Mouse (Mus musculus): Measurements from ENCODE around the gene Fkbp9.

The Fkbp9 gene

DNA sequence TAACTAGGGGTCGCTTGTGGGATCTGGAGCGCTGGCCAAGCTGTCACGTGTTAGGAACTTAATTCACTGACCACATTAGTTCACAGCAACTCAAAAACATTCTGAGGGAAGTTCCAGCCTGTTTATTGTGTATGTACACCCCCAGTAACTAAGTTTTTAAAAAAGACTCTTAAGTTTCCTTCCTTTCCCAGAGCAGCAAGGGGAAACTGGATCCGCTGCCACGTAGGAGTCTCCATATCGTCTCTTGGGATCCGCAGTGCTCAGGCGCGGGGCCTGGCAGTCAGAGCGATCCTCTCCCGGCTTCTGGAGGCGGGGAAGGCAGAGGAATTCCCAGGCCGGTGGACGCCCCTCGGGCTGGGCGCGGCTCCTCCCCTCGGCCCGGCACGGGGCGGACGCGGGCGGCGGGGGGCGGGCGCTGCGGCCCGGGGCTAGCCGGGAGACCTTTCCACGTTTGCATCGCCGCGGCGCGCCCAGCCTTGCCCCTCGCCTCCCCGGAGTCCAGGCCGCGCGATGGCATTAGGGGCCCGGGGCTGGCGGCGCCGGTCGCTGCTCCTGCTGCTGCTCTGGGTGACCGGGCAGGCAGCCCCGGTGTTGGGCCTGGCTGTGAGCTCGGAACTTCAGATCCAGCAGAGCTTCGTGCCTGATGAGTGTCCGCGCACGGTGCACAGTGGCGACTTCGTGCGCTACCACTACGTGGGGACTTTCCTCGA, at the start of gene Fkbp9:
TSS of gene Fkbp9 (plus strand) at position 363 of the 710 bp plus-strand sequence.
- peak; percentile 92 for DNase-seq (ENCODE audit: low spot score in 2 of 2)

DNA sequence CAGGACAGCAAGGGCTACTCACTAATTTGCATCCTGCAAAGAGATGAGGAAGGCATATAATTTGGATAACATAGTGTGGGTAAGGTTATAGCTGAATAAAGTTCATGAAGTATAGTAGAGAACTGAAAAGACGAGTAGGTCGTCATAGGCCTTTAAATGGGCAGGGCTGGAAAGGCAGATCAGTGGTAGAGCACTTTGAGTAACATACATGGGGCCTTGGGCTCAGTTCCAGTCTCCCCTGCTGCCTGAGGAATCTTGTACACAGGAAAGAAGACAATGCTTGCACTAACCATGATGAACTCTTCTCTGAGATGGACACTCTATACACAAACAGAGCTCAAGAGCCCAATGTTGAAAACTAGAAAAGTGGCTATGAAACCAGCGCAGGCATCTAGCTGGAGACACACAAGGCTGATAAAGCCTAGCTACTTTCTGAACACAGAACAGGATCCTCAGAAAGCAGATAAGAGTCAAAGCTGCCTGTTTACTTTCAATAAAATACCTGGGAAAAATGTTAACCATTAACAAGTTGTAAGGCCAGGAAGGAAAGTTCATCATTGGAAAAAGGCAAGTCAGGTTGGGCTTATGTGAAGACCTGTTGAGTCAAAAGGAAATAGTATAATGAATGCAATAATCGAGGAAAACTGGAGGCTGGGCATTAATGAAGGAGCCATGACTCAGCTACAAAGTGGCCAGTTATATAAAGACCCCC, 48.1 kb upstream of the Fkbp9 start:
- no peak for DNase-seq (ENCODE audit: low spot score in 2 of 2)

DNA sequence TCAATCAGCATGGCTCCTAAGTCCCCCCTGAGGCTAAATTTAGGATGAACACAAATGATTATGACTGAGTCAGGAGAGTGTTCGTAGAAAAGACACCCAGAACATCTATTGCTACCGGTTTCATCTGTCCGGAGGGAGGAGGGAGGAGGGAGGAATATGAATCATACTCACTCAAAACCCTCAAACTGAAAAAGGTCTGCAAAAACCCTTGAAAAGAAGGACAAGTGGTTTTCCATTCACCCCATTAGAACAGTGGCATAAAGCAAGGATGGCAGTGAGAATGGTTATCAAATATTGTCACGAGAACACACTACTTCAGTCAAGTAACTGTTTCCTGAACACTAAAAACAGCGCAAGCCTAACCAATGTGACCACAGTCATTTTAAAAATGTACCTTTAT, 46.8 kb upstream of the Fkbp9 start:
- no peak for DNase-seq (ENCODE audit: low spot score in 2 of 2)

DNA sequence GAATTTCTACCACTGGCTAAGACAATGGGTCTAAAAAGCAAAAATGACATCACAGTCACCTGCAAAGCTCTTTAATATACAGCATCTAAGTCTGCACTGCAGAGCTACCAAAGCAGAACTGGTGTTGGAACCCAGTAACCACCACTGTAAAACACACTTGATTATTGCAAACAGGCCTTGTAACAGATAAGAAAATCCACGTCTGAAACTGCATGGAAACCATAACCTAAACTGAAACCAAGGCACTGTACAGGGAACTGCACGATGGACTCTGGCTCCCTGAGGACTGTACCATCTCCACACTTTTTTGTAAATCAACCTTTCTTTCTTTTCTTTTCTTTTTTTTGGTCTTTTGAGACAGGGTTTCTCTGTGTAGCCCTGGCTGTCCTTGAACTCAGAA, 44.2 kb upstream of the Fkbp9 start:
- no peak for DNase-seq (ENCODE audit: low spot score in 2 of 2)

DNA sequence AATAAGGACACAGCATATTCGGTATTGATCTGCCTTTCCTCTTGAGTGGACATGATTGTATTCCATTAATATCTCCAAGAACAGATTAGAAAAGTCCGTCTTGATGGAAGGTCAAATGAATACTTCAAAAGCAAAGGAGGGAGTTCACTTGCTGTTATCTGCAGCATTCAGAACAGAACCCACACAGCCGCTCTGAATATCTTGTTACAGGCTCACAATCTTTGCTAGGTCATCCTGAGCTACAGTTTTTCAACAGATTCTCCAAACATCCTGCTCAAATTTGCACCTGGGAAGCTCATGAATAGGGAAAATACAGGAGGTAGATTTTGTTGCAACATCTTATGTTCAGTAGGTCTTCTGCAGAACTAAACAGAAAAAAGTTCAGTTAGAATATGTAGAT, 42.5 kb upstream of the Fkbp9 start:
- DNase-seq (ENCODE audit: low spot score in 2 of 2), result no peak

DNA sequence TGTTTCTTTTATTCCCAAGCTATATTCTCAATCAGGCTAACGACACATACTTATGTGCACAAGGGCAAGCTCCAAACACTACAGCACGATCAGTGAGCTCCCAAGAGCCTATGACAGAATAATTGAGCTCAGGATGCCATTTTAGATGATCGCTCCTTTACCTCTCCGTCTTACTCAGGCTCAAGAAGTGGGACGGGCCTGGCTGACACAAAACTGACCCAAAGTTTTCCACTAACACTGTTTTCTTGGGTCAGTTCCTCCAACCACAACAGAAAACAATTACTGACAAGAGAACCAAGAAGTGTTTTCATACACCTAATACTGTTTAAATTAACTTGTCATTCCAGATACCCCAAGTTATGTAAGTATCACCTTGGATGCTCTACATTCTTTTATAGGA, 37.0 kb upstream of the Fkbp9 start:
- no peak for DNase-seq (ENCODE audit: low spot score in 2 of 2)

DNA sequence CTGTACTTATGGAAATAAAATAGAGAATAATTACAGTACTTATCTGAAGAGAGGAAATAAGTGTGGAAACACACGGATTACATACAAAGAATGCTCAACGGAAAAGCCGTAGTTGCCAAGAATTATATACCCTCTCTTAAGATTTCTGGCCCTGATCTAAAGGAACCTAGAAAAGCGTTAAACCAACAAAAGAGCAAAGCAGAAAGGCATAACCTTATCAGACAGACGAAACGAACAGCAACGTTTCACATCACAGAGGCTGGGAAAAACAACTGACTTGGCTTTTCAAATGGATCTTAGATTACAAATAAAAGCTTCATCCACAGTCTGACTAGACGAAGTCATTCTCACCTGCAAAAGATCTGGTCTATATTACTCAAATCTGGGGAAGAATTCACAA, 35.6 kb upstream of the Fkbp9 start:
- no peak for DNase-seq (ENCODE audit: low spot score in 2 of 2)

DNA sequence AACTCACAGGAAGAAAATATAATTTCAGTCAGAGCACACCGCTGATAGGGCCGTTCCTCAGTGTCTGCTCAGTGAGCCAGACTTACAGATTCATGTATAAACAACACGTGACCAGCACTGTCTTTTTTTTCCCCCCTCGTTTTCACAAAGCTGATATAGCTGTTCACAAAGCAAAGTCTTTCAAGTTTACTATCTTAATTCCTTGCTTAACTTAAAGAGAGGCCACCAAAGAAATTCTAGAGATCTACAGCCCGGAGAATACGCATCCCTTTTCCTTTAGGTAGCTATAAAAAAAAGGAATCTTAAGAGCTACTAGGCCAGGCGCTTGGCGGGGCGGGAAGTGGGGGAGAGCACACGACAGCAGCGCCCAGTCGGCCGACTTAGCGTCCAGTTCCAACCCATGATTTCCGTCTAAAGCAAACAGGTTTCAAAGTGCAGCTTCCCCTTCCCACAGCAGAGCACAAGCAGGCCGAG, 35.2 kb upstream of the Fkbp9 start:
- peak; percentile 35 to 40 for DNase-seq (ENCODE audit: low spot score in 2 of 2)

DNA sequence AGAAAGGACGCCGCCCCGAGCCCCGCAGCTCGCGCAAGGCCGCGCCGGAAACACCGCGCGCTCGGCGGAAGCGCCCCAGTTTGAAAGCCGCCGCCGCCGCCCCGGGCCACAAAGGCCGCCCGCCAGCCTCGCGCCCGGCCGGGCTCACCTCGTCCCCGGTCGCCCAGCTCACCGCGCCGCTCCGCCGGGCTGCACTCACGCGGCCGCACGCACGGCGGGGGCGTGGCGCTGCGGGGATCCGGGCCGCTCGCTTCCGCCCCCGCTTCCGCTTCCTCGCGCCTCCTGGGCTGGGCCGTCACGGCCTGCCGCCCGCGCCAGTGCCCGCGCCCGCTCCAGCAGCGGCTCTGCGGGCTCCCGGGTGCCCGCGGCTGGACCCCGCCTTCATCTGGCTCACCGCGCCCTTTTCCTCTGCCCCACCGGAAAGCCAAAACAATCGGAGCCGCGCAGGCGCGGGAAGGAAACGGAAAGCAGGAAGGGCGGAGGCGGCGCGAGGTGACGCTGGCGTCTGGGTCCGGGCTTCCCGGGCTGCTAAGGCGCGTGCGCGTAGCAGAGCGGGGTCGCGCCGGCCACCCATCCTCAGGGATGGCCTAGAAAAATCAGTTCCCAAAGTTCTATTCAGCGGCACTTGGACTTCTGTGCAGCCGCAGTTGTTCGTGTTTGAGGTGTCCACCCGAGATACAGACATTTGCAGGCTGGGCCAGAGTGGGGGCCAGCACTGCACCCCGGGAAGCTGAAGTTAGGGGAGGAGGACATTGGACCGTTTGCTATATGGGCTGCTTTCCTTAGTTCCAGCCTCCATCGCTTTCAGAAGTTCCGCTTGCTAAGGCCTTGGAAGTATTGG, 34.3 kb upstream of the Fkbp9 start, which contains the start of gene Kbtbd2:
TSS of gene Kbtbd2 (minus strand) at position 503 of the 841 bp plus-strand sequence.
- DNase-seq (ENCODE audit: low spot score in 2 of 2), result peak; percentile 96 to 98

DNA sequence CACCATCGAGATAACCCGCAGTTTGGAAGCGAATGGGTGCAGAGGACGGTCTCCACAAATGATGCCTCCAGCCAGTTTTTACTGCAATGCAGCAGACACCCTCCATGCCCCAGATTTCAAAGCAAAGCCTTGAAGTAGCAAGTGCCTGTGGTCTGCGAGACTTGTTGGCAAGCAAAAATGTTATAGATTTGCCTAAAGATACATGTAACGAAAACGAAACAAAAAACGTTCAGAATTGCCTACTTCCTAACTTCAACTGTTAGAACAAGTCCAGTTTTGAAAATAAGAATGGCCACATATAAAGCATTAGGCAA, 33.8 kb upstream of the Fkbp9 start:
- DNase-seq (ENCODE audit: low spot score in 2 of 2), result no peak

DNA sequence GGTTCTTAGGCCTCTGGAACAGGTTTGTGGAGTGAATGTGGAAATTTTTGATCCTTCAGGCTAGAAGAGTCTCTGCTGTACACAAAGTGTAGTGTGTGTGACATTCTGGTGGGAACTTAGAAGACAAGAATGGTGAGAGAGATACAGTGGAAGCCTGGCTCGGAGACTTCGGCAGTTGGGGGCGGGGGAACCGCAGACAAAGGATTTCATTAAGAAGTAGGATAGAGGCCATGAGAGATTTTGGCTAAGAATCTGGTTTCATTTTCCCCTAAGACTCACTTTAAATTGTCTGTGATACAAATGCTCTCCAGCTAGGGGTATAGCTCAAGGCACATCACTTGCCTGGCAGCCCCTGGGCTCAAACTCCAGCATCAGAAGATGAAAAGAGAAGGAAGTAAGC, 26.8 kb upstream of the Fkbp9 start:
- no peak for DNase-seq (ENCODE audit: low spot score in 2 of 2)

DNA sequence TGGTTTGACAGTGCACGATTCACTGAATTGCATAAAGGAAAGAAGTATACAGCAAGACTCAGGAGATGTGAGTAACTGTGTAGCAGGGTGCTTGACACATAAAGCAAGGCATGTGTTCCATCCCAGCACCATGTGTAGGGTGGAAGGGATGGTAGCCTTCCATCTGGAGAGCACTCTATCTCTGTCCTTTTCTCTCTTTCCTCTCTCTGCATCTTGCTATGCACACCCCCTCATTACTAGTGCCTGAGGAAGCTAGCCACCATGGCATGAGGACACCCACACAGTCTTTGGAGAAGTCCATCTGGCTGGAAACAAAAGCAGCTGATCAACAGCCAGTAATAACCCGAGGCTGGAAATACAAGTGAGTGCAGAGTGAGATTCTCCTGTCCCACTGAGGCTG, 25.7 kb upstream of the Fkbp9 start:
- DNase-seq (ENCODE audit: low spot score in 2 of 2), result no peak

DNA sequence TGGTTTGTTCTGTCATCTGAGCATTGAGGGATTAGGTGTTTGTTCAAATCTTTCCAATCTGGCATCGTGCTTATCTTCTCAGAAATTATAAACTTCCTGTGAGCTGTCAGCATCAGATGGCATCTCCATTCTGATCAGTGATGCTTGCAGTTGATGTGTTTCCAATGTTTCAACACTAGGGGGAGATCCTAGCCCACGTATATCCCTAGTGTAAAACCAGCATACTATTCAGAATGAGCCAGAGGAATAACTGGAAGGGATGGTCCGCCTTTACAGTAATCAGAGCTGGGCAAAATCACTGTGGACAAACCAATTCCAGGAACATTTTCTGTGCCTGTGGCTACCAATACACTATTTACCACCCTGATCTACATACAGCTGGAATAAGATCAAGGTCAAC, 23.2 kb upstream of the Fkbp9 start:
- DNase-seq (ENCODE audit: low spot score in 2 of 2), result peak; percentile 38 to 49

DNA sequence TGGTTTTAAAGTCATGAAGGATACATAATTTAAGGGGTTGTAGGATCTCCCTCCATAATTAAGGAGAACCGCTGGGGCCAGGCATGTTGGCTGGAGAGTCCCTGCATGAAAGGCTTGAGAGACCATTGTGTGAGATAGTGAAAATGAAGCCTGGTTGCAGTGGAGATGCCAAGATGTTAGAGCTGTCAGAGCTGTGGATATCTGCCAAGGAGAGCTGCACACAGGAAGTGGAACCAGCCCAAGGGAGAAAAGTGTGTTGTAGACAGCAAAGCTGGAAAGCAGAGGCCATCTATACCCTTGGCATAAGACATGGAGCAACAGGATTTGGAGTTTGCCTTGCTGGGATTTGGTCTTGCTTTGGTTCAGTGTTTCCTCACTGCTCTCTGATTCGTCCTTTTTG, 18.5 kb upstream of the Fkbp9 start:
- DNase-seq (ENCODE audit: low spot score in 2 of 2), result no peak

DNA sequence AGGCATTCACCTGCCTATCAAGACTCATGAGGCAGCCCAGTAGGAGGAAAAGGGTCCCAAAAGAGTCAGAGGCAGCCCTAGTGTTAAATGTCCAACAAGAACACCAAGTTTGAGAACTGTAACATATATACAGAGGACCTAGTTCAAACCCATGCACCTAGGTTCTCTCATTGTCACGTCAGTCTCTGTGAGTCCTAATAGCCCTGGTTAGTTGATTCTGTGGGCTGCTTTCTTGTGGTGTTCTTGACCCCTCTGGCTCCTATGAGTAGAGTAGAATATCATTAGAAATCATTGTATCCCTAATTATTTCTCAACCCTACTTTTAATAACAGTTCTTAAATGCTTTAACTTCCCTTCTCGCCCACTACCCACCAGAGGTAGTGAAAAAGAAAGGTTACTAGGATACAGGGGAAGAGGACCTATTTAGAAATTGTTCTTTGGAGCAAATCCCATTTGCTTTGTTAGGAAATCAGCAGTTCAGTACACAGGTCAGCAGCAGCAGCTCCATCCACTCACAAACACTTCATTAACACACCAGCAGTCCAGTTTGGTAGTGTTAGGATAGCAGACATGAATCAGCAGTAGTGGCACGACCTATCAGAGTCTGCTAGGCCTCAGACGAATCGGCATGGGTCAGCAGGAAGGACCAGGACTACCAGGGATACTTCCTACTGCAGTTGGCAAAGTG, 13.3 kb upstream of the Fkbp9 start:
- DNase-seq (ENCODE audit: low spot score in 2 of 2), result no peak

DNA sequence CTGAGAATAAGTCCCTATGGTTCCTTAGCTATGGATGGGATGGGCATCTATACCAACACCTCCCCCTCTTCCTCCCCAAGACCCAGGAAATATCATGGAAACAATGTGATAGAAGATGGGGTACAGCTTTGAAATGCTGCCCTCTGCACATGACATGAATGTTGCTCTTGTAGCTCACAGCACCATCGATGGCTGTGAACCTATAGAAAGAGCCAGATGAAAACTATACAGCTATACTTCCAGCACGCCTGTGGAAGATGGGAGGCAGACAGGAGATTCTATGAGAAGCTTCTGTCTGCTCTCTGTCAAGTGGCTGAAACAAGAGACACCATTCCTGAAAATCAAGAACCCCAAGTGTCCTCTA, 12.8 kb upstream of the Fkbp9 start:
- DNase-seq (ENCODE audit: low spot score in 2 of 2), result no peak

DNA sequence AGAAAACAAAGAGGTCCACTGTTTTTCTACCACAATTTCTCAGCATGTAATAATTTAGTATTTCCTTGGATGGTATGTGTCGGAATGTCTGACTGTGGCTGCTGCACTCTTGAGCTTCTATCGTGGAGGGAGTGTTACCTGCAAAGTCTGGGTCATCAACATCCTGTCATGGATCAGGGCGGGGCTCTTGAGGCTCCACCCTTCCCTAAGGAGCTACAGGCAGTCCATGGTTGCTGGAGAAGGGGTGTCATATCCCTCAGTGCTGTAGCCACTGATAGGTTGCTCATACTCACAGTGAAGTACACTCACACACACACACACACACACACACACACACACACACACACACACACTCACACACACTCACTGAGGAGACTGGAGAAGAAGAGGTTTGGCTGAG, 6.2 kb upstream of the Fkbp9 start:
- no peak for DNase-seq (ENCODE audit: low spot score in 2 of 2)

DNA sequence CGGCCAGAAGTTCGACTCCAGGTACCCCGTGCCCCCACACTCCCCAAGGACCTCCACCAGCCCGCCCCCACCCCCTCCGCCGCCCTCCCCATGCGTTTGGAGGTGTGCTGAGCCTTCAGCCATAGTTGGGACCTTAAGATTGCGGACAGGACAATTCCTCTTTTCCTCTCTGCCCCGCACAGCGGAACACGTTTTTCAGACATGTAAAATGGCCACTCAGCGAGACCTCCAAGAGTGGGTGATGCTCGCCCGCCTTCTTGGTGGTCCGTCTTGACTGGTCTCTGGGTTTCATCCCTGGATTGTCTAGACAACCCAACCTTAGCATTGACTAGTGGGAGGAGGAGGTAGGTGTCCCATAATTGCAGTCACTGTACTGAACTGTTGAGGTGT, 543 bp downstream of the Fkbp9 start:
- DNase-seq (ENCODE audit: low spot score in 2 of 2), result no peak

DNA sequence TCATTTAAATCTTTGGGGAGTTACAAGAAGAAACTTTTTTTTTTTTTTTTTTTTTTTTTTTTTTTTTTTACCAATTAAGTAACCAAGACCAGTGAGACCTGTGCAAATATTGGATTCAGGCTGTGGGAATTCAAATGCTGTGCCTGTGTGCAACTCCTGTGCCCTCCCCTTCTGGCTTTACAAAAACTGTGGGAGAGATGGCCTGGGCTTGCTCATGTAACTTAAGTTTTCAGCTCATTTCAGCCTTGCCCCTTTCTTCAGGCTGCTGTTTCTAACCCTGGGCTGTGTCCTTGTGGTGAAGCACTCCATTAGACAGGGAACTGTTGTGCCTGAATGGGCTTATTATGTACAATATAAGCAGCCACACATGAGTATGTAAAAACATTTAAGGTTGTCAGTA, 971 bp downstream of the Fkbp9 start:
- DNase-seq (ENCODE audit: low spot score in 2 of 2), result no peak

DNA sequence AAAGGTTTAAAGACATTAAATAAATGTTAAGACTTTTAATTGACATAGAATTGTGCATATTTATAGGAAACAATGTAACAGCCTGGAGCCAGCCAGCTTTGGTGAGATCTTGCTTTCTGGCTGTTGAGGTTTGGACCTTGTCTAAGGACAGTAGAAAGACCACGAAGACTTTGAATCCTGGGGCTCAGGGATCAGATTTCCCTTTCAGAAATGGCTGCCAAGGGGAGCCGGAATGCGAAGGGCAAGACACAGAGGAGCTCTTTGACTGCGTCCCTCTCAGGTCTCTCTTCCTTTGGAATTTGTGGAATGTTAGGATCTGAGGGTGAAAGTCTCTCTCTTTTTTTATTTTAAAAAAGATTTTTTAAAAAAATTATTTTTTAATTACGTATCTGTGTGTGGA, 2.9 kb downstream of the Fkbp9 start:
- DNase-seq (ENCODE audit: low spot score in 2 of 2), result no peak

DNA sequence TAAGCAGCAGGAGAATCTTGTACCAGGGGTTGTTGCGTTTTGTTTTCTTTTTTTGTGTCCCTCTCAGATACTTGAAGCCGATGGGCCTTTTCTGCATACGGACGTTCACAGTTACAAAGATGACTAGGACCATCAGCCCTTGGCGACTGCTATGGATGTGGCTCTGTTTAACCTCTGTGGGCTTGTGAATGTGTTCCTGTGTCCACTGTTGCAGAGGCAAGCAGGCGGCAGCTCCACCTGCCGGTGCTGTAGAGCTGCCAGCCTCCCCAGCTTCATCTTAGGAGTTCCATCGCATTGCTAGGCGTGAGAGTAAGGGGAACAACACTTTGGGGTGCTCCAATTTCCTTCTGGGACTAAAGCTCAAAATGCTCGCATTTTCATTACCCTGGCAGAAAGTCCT, 3.7 kb downstream of the Fkbp9 start:
- DNase-seq (ENCODE audit: low spot score in 2 of 2), result no peak

DNA sequence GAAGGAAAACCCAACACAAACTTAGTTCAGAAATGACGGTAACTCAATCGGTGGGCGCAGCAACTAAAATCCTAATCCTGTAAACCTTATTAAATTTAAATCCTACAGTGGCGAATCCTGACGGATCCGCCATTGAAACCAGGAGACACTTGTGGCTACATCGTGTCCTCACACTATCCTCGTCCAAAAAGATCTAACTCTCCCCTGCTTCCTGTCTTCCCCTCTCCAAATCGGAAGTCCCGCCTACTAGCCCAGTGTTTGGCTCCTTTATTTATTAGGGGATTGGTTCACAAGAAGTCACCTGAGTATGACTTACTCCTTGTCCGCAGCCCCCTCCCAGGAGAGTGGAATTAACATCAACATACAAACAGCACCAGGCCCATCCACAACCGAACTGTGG, 5.3 kb downstream of the Fkbp9 start:
- DNase-seq (ENCODE audit: low spot score in 2 of 2), result no peak

Data from heart, adult 9 months (tissue).